Mouse (Mus musculus) 416B (cell line): ENCODE results near the gene Nkx2-2.

Experiments
- DNase-seq: peaks from one replicate; pipeline ENCODE4 v3.0.0; 2011; ENCODE audit warnings: low read depth

The Nkx2-2 gene

GRCm38 (mm10) chr2:147193271-147194255 is at the start of gene Nkx2-2:
TSS of gene Nkx2-2 (minus strand) at chr2:147194243.
- DNase-seq = no peak

- no peak for DNase-seq
These were observed 41.8 kb upstream of the Nkx2-2 start for GRCm38 (mm10) chr2:147235707-147236290.

GRCm38 (mm10) chr2:147231175-147231574 is 37.1 kb upstream of the Nkx2-2 start:
- no peak for DNase-seq

- DNase-seq = peak; percentile 19
These were observed 11.1 kb upstream of the Nkx2-2 start for GRCm38 (mm10) chr2:147205076-147205615.

- DNase-seq = no peak
These were observed 920 bp upstream of the Nkx2-2 start for GRCm38 (mm10) chr2:147194711-147195615.

- DNase-seq = no peak
These were observed 1.3 kb downstream of the Nkx2-2 start for GRCm38 (mm10) chr2:147192731-147193130.

DNA sequence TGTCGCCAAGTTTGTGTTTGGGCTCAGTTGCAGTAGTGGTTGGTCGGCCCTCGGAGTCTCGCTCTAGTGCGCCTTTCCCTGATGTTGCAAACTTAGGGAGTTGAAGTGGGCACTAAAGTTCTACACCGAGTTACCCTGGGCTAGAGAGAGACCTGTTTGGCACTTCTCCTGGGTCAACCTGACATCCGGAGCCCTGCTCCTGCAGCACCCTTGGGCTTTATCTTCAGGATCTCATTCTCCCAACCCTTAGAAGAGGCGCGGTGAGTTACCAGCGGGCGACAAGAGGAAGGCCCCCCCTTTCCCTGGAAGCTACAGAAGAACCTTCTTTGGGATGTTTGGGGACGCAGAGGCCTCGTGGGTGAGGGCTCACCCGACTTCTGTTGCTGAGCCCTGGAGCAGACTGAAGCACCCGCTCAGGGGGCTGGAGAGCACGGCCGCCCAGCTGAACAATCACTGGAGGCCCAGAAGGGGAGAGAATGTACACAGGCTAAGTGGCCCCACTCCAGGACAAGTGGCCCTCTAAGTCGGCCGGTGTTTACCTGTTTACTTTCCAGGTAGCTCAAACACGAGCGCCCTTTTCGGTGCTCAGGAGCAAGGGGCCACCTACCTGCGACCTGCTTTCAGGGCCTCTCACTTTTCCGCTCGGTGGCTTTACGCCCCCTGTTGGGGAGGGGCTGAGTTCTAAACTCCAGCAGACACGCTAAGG is 3.6 kb downstream of the Nkx2-2 start:
- no peak for DNase-seq

- DNase-seq = no peak
These were observed 4.3 kb downstream of the Nkx2-2 start for GRCm38 (mm10) chr2:147189546-147190315.

DNA sequence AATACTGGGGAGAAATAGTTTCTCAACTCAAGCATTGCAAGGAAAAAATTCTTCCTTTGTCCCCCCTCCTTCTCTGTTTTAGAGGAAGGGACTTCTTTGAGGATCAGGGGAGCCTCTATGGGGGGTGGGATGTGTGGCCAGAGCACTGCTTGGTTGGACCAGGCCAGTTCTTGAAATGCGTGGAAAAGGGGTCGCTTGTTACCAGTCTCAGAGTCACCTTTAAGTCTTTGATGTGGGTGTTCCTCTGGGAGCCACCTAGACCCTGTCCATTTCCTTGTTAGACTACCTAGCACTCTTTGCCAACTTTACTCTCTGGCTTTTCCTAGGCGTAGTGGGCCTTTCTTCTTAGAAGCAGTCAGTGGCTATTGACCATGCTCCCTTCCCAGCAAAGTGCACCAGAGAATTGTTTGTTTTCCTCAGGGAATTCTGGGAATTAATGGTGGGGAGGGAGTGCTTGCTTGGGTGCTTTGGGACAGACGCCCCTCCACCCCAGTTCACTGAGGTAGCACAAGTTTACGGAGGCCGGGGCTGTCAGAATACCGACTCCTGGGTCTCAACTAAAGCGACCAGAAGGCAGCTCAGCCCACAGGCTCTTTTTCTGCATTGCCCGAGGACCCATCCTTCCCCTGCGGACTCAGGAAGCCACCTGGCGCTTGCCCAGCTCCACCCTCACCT is 5.0 kb downstream of the Nkx2-2 start:
- DNase-seq = no peak

- no peak for DNase-seq
These were observed 5.9 kb downstream of the Nkx2-2 start for GRCm38 (mm10) chr2:147188074-147188700.

DNA sequence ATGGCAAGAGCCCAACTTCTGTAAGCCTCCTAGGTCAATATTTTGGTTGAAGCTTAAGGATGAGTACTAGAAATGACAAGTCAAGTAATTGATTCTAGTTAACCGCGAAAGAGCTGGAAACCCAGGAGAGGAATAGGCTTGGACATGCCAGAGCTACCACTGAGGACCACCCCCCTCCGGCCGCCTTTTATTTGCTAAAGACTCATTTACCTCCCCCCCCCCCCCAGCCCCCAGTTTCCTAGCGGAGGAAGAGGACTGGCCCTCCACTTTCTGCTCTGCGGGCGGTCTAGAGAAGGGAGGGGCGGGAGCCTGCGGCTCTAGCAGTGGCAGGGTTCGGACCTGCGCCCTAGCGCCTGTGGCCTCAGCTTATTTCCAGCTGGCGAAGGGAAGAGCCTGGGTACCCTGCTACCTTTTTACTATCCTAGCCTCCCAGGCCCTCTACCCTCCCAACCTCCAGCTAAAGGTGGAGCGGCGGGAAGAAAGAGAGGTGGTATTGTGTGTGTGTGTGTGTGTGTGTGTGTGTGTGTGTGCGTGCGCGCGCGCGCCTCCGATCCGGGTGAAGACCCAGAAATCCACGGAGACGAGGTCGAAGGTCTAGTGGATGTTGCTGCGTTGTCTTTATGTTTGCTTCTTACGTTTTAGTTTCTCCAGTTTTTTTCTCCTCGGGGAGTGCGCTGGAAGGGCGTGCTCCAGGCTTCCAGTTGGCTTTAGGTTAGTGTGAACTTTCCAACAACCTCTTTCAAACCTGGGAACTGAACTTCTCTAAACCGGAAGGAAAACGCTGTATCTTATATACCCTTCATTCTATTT is 6.8 kb downstream of the Nkx2-2 start:
- no peak for DNase-seq

- no peak for DNase-seq
These were observed 7.8 kb downstream of the Nkx2-2 start for GRCm38 (mm10) chr2:147186261-147186681.

DNA sequence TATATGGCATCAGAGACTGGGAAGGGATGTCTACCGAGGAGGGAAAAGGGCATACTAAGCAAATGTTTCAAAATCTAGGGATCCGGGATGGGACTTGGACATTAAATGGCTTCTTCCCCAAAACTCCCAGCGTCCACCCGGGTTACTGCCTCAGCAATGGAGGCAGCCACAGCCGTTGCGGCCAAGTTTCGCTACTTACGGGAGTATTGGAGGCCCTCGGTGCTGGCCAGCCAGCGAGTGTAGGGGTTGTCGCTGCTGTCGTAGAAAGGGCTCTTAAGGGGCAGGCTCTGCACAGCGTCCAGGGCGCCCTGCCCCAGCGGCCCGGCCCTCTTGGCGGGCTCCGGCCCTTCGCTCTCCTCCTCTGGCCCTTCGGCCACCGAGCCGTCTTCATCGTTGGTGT is 8.5 kb downstream of the Nkx2-2 start:
- DNase-seq = no peak

DNA sequence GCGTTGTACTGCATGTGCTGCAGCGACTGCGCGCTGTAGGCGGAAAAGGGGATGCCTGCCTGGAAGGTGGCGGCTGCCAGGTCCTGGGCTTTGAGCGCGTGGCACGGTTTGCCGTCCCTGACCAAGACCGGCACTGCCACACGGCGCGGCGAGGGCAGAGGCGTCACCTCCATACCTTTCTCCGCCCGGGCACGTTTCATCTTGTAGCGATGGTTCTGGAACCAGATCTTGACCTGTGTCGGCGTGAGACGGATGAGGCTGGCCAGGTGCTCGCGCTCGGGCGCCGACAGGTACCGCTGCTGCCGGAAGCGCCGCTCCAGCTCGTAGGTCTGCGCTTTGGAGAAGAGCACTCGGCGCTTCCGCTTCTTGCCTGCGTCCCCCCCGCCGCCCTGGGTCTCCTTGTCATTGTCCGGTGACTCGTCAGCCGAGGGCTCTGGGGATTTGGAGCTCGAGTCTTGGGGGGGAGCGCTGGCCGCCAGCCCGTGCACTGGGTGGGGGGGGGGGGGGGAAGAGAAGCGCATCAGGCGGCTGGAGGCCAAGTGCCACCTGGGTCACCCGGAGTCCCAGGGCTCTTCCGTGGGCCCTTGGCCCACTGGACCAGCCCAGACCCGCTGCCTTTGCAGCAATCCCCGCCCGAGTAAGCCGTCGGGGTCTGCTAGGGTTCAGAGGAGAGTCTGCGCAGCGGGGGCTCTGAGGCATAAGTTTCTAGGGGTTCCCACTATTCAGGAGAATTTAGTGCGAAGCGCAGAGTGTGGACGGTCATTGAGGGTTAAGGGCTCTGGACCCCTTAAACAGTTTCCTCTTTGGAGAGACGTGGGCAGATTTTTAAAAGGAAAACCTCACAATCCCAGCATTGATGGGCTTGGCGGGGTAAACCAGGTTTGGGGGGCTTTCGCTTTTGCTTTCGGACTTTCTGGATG is 9.7 kb downstream of the Nkx2-2 start:
- DNase-seq = no peak

DNA sequence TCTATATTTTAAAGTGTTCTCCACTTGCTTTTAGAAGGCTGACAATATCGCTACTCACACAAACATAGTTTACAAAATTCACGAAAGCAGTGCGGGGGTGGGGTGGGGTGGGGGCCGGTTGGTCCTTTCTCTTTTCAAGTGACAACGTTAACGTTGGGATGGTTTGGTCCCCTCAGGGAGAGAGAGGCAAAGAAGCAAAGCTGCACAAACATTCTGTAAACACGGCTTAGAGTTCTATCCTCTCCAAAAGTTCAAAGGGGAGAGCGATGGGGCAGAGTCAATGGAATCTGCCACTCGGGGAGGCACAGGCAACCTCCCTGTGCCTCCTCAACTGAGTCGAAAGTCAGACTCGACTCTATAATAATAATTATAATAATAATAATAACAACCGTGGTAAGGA is 10.5 kb downstream of the Nkx2-2 start:
- DNase-seq = no peak

- no peak for DNase-seq
These were observed 11.3 kb downstream of the Nkx2-2 start for GRCm38 (mm10) chr2:147182709-147183260.
